Mouse (Mus musculus): ENCODE measurements around the gene Scd3. TPM values are rescaled to one million over a fixed set of nuclear protein-coding genes. Genes with fewer than 3 reads are reported as not detected.

Gene Scd3
- total RNA-seq, 2 experiments from 2014 or later: not detected

Other genes with a start within 250 kb of the Scd3 start
- gene Cpn1, start 216.7 kb upstream of the Scd3 start, total RNA-seq (2021): not detected
- not detected for gene Cyp2c23, start 174.1 kb upstream of the Scd3 start, total RNA-seq (2021)
- 1 to 10 TPM; 5.6 to 8.3 TPM for gene Erlin1, start 133.5 kb upstream of the Scd3 start, total RNA-seq (2021)
- 10 to 100 TPM; 21.6 TPM for gene Chuk, start 95.8 kb upstream of the Scd3 start, total RNA-seq (2021)
- gene Cwf19l1, start 67.4 kb upstream of the Scd3 start, total RNA-seq (2021): 1 to 10 TPM; 7.7 to 8.7 TPM
- gene Bloc1s2, start 56.8 kb upstream of the Scd3 start, total RNA-seq (2021): 10 to 100 TPM; 15.8 to 17.8 TPM
- gene Pkd2l1, start 10.8 kb upstream of the Scd3 start, total RNA-seq (2021): not detected
- gene Scd2, start 90.4 kb downstream of the Scd3 start, total RNA-seq (2021): 10 to 100 TPM; 55.2 to 56.7 TPM
- gene Scd4, start 129.8 kb downstream of the Scd3 start, total RNA-seq (2021): under 1 TPM; 0.33 to 0.61 TPM
- 10 to 100 TPM; 39.5 to 46.6 TPM for gene Scd1, start 204.6 kb downstream of the Scd3 start, total RNA-seq (2021)